Mouse (Mus musculus) ES-Bruce4 (cell line): ENCODE data around the gene Fkbp10.

Experiments
- CTCF ChIP-seq: IDR thresholded peaks from one replicate; pipeline ENCODE4 v1.8.1; 2011; ENCODE audit warnings: low read depth, low read length
- POLR2A ChIP-seq: IDR thresholded peaks from one replicate; pipeline ENCODE4 v1.8.1; 2011; ENCODE audit warnings: low read length; ENCODE audit not compliant: insufficient read depth

DNA sequence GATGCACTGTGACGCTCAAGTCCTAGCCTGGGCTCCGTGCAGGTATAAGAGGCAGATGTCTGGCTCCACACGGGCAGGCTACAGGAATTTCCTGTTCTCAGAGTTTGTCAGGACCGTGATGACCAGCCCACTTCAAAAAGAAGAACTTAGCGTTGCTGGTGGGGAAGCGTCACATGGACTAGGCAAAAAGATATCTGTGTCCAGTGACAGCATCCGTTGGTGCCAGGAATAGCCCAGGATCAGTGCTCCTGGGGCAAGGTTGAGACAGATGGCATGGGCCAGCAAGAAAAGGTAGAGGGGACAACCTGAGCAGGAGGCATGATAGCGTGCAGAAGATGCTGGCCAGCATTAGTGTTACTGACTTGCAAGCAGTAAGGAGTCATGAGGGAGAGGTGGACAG is 45.7 kb upstream of the Fkbp10 start:
- TF ChIP-seq CTCF = no peak
- no peak for TF ChIP-seq POLR2A
